Mouse (Mus musculus): ENCODE results near the gene 3110009E18Rik. TPM values are rescaled to one million over a fixed set of nuclear protein-coding genes. Genes with fewer than 3 reads are reported as not detected.
A peak's percentile ranks its signal among the peaks of the same experiment; 100 is the strongest.

Gene 3110009E18Rik
- total RNA-seq, 2 experiments from 2014 or later = 5.7 to 7.3 TPM

DNA sequence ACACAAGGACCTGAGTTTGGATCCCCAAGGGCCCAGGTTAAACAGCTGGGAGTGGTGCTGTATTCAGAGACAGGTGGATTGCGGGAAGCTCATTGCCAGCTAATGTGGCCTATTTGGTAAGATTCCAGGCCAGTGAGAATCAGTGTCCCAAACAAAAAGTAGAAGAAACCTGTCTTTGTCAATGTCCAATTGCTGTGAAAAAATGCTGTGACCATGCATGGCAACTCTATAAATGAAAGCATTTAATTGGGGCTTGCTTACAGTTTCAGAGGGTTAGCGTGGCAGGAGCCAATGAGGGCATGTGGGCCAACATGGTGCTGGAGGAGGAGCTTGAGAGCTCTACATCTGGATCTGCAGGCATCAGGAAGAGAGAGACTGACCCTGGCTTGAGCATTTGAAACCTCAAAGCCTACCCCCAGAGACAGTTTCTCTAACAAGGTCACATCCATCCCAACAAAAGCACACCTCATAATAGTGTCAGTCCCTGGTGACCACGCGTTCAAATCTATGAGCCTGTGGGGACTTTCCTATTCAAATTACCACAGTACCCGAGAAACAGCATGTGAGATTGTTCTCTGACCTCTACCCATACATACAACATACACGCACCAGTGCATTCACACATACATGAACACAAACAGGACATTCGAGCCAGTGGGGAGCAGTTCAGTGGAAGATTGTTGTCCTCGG, 24.7 kb downstream of the 3110009E18Rik start:
- no peak for DNase-seq

DNA sequence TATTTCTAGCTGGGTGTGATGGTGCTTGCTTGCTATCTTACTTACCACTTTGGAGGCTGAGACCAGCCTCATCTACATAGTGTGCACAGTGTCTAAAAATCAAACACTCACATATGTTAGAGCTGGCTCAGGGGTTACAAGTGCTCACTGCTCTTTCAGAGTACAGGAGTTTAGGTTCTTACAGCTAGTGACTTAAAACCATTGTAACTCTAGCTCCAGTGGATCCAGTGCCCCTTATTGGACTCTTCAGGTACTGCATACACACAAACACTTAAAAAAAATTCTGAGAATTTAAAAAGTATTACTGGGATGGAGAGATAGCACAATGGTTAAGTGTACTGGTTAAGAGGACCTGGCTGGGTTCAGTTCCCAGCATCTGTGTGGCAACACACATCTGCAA, 26.0 kb downstream of the 3110009E18Rik start:
- DNase-seq = no peak

DNA sequence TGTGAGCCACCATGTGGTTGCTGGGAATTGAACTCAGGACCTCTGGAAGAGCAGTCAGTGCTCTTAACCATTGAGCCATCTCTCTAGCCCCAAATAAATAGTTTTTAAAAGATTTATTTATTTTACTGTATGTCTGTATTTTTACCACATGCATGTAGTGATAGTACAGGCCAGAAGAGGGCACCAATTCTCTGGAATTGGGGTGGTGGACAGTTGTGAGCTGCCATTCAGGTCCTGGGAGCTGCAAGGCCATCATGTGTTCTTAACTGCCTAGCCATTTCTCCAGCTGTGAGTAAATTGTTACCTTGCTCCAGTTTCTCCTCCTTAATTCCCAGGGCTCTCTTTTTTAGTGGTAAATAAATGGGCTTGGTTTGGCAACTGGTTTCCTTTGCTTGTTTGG, 33.2 kb downstream of the 3110009E18Rik start:
- DNase-seq = peak; percentile 30

DNA sequence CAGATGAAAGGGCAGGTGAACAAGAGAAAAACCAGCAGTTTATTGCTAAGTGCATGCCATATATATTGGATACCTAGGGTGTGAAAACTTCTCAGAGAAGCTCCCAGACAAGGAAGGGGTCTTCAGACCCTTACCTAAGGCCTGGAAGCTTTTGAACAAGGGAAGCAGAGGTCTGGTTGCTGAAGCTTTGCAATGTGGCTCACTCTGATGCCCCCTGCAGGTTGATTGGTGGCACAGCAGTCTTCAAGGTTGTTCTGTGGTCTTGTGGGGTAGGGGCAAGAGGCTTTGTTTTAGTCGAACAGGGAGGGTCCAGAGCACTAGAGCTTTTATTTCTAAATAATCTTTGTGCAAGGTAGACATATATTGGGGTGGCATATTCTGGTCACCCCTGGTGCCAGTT, 34.3 kb downstream of the 3110009E18Rik start:
- no peak for DNase-seq

DNA sequence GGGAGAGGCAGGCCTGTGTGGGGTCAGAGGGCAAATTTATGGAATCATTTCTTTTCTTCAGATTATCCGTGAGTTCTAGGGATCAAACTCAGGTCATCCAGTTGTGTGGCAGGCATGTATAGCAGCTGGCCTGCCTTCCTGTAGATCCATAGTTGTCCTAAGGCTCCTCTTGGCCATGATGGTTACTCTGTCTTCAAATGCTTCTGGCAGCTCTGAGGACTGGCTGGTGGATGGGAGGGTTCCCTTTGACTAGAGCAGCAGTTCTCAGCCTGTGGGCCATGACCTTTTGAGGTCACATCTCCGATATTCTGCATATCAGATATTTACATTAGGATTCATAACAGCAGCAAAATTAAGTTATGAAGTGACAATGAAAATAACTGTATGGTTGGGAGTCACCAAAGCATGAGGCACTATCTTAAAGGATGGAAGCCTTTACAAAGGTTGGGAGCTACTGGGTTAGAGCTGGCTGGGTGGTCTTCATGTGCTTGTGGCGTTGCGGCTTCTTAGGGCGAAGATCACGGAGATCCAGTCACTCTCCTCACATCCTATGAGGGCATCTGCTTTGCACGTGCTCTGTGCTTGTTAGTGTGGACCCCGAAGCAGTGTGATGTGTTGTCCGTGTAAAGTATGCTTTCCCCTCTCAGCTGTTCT, 37.6 kb downstream of the 3110009E18Rik start:
- DNase-seq = no peak

DNA sequence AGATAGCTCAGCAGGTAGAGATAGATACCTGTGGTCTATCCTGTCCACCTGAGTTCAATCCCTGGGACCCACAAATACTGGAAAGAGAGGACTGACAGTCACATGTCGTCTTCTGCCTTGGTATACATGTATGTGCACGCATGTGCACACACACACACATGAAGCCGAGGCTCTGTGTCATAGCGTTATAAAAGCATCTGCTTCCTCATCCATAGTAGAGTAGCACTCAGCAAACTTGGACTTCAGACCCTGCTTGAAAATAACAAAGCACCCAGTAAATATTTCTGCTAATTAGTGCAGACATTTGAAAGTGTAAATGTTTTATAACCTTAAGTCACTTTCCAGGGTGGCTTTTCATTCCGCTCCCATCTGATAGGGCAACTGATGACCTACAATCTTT, 40.5 kb downstream of the 3110009E18Rik start:
- no peak for DNase-seq

DNA sequence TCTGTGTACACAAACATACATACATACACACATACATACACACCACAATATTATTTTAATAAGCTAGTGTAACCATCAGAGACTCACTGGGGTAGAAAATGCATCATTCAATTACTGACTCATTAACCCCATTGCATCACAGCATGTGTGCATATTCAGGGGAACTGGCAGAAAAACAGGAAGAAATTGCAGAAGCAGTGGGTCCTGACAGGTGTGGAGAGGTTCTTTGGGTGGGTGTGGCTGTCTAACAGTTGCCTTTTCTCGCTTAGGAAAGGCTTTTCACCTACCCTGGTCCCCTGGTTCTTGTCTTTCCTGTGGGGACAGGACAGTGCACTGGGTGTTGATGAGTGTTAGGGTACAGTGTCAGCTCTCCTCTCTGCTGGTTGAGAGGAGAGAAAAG, 41.6 kb downstream of the 3110009E18Rik start:
- DNase-seq = no peak

DNA sequence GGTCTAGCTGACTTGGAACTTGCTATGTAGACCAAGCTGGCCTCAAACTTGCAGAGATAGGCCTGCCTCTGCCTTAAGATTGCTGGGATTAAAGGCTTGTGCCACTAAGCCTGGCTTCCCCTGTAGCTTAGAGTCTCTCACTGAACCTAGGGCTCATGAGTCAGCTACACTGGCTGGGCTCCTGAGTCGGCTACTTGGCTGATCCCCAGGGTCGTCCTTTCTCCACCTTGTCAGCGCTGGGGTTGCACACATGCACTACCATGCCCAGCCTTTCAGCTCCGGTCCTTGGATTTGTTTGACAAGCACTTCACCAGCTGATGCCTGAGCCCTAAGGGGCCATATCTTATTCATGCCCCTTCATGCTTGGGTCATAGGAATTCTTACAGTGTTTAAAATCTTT, 47.0 kb downstream of the 3110009E18Rik start:
- DNase-seq = no peak

DNA sequence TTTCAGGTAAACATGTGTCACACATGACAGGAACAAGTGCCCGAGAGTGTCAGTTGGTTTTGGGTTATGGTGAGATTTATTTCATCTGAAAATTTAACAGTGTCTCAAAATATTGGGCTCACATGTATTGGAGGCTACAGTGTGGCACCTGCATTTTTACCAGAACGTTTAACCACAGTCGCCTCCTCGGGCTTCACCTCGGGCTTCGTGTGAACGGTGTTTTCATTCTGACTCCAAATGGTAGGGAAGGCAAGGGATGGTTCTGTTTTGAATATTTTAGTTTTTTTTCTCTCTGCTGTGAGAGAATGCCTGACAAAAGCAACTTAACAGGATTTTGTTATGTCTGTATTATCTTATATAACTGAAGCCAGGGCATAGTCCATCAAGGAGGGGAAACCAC, 47.7 kb downstream of the 3110009E18Rik start:
- DNase-seq = no peak

DNA sequence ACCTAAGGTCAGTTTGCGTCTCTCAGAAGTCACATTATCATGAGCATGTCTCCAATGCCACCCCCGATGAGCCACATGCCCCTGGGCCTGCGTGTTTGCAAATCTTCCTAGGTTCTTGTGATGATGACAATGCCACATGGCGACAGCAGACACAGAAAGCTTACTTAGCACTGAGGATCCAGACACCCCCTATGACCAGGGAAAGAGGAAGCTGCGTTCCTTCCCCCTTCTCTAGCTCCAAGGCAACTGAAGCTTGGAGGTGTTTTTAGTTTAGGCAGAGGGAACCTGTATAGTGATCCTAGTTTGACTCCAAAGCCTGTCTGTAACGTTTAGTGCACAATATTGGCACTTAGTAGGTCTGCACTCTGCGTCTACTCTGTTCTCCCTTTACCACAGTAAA, 49.3 kb downstream of the 3110009E18Rik start:
- no peak for DNase-seq

DNA sequence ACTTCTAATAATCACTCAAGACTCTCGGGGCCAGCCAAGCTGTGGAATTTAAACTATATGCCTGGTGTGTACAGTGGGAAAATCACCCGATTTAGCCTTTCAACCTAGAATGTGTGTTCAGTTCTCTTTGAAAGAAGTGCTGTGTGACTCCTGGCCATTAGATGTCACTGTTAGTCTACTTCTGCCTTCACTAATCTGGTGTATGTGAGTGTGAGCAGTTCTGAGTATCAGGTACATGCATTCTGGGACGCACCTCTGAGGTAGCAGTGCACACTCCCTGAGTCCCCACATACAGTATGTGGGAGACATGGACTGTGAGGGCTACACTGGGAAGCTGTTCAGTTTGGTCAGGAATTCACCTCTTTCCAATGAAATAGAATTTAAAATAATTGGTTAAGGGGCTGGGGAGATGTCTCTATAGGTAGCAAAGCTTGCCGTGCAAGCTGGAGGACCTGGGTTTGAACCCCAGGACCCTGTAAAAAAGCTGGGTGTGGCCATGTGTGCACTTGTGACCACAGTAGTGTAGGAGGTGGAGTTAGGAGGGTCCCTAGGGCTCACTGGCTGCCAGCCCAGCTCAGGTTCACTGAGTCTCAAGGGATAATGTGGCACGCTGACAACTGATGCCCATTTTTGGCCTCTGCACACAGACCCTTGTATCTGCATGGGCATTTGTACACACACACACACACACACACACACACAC, 51.0 kb downstream of the 3110009E18Rik start:
- DNase-seq = no peak

DNA sequence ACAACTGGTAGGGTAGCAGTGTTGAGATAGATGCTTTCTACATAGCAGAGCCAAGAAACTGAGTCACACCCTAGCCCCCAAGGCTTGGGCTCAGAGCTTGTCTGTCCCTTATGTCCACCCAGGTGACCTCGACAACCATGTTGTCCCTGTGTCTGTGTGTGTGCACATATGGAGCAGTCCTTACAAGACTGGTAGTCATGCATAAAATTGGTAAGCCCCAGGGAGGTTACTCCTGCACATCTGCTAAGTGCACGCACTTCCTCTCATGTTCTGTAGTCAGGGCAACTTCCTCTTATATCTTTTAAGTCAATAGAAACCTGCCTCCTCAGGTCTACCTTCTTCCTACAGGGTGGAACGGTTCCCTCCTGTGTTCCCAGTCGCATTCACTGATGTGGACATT, 54.0 kb downstream of the 3110009E18Rik start:
- DNase-seq = no peak

DNA sequence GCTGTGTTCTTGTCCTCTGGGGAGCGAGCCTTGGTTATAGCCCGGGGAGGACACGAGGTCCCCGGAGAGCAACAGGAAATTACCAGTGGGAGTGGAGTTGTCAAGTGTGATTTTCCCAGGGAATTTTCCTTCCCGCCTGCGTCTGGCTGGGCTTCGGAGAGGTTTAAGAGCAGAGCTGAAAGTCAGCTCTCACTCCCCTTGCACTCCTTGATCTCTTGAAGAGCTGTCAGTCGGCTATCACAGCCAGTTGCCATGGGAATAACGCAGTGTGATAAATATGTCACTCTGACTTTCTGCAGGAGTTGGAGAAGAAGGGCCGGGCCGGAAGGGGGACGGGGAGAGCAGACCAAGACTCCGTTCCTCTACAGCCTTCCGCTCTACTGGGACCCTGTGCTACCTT, 55.3 kb downstream of the 3110009E18Rik start:
- DNase-seq = no peak

DNA sequence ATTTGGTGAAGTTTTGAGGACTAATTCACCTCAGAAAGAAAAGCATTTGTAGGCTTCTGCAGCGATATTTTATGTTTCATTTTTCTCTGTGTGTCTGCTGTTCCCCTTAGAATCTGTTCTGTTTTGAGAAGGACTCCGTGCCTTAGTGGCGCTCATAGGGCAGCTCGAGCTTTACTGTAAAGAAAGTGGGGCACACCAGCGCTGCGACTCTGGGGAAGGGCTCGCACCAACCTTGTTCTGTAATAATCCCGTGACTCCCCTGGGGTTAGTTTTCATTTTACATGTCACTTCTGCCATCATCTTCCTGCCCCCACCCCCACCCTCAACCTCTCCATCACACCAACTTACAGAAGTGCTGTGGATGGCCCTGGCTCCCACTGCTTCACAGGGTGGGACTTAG, 56.2 kb downstream of the 3110009E18Rik start:
- DNase-seq = no peak

DNA sequence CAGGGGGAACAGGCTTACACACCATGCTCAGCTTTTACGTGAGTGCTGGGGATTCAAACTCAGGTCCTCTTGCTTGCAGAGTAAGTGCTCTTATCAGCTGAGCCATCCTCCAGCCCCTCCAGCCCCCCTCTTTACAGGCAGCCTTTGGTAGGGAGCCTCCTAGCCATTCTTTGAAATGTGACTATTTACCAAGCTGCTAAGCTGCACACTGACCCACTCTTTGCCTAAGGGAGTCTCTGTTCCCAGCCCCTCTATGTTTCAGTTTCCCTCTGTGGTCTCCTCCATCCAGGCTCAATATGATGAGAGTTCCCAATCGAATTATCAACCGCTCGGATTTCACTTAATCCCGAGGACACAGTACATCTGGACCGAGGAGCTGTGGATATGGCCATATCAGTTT, 65.2 kb downstream of the 3110009E18Rik start:
- no peak for DNase-seq

DNA sequence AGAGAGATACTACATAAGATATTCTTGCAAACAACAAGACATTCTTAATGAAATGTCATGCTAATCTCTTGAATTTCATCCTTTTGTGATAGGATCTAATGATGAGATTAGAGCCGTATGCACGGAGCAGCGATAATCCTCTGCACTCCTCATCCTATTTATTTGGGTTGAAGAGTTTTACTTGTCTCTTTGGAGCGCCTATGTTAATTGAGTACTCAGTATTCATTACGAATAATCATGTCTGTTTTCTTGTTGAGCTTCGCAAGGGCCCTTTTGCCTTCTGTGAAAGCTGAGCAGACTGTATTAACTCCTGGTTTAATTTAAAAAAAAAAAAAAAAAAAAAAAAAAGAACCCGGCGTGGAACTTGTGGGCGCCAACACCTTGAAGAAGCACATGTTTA, 65.7 kb downstream of the 3110009E18Rik start:
- no peak for DNase-seq

DNA sequence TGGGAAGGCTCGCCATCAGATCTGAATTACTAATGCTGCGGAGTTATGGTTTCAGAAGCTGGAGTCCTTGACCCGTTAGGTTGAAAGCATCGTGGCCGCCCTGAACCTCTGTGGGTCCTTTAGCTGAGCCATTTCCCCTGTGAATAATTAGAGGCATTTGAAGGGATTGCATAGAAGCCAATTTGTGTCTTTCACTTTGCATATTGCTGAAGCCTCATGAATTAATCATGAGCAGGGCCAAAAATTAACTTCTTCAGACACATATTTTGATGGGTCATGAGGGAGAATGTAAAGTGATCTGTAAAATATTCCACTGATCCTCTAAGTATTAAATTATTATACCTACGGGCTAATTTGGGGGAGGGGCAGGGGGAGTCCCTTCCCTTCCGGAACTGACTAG, 66.1 kb downstream of the 3110009E18Rik start:
- no peak for DNase-seq

DNA sequence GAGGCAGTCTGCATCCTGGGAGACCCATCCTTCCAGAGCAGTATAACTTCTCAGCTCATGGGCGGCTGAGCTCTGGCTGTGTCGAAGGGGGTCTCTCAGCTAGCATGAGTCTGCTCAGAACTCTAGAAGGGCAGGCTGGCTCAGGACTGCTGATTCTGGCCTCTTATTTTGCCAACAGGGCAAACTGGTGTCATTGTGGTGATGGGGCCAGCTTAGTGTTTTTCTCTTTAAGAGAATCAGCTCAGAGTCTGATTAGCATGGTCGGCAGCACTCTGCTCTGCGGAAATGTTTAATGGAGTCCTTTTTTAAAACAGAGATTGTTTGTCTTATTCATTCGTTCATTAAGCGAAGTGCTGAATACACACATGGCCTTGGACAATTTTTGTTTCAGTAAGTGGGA, 68.2 kb downstream of the 3110009E18Rik start:
- no peak for DNase-seq

DNA sequence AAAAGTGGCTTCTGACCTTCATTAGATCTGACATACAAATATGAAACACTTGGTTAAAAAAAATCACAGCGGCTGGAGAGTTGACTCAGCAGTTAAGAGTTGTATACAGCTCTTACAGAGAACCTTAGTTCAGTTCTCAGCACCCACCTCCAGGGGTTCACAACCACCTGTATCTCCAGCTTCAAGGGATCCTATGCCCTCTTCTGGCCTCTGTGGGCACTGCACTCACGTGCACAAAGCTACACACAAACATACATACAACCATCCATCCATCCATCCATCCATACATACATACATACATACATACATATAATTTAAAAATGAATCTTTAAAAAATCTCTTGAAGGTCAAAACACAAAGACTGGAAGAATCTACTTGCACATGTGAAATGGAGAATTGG, 69.3 kb downstream of the 3110009E18Rik start:
- DNase-seq = no peak

DNA sequence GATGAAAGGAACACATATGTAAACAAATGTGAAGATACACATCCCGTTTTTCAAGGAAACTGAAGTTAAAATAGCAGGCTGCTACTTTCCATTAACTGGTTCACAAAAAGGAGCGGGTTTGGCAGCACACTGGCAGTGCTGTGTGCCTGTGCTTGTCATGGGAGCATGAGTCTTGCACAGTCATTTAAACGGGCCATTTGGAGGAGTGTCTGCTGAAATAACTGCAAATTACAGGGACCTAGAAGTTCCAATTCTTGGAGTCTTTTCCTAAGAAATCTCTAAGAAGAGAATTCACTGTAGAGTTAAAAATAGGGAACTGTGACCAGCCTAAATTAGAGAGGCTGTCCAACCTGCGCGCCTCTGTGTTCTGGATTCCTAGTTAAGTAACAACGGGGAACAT, 70.0 kb downstream of the 3110009E18Rik start:
- DNase-seq = no peak

DNA sequence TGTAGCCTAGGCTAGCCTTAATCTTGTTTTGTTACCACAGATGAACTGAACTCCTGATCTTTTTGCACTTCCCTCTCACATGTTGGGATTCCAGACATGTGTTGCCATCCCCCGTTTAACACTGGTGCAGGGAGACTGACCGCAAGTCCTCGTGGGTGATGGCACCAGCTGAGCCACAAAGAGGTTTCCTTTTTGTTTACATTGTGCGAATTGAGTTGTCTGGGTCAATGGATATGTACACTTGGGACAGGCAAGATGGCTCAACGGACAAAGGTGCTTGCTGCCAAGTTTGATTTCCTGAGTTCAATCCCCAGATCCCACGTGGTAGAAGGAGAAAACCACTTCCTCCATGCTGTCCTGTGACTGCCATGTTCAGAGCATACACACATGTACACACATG, 71.3 kb downstream of the 3110009E18Rik start:
- no peak for DNase-seq

DNA sequence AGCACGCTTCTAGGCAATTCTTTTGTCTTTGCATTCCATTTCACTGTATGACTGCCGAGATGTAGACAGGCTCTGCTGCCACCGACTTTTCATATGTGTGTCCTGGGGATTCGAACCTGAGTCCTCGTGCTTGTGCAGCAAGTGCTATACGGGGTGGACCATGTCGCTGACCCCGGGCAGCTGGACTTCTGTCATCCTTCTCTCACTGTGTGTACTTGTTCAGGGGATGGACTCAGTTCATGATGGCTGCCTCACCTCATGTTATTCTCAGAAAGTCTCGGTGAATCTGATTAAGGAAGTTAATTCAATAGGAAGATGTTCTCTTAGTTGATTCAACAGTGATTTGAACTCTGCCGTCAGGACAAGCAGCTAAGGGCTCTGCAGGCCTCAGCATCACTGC, 72.6 kb downstream of the 3110009E18Rik start:
- no peak for DNase-seq

DNA sequence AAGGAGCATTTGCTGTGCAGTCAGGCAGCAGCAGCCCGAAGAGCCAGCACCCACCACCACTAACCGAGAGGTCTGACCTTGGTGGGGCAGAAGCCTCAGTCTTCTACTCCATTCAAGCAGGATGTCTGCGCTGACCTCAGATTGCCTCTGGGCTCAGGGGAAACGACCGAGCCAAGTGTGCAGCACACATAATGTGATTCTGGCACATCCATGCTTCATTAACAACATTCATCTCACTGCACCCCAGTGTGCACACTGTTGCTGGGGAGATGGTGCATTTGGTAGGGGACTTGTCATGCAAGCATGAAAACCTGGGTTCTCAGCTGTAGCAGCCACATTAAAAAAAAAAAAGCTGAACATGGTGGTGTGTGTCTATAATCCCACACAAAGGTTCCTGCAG, 75.0 kb downstream of the 3110009E18Rik start:
- DNase-seq = no peak

DNA sequence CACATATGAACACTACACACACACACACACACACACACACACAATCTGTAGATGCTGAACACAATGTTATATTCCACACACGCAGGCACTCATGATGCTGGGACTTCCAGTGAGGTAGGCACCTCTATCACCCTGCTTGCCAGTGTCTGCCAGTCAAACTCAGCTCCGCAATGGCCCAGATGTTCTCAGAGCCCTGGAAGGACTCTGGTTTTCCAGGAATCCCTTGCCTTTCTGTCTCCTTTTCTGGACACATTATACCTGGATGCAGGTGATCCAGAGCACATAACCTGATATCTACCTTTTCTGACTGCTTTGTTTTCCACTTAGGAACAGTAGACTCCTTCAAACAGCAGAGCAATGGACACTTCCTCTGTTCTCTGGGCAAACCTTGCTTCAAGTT, 75.7 kb downstream of the 3110009E18Rik start:
- DNase-seq = no peak

Data from gastrocnemius, postnatal 10 days (tissue).